Mouse (Mus musculus) R1 (cell line): Measurements from ENCODE around the gene Taf11.

Experiments used
- DNase-seq: peaks from one replicate; pipeline ENCODE4 v3.0.0-alpha.2; 2018; ENCODE audit warnings: low read depth, low spot score

Taf11 gene

DNA sequence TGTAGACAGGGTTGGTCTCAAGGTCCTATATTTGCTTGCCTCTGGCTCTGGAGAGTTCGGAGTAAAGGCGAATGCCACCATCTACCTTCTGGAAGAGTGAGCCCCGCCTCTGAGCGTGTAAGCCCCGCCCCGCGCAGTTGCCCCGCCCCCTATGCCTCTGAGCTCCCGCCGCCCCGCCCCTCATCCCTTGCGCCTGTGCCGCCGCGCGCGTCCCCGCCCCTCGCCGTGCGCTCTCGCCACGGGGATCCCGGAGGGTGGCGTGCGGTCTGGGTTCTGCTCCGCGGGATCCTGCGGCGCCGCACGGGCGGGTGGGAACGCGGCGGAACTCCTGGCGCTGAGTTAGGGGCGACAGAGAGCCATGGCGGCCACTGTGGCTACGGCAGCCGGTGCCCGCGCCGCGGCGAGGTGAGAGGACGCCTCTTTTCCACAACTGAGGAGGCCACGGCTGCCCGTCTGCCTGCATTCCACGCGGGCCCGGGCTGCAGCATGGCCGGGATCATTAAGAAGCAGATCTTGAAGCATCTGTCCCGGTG, 53.3 kb downstream of the Taf11 start, which contains the start of gene Uhrf1bp1:
Uhrf1bp1 (plus strand) TSS at position 177 of the 533 bp plus-strand sequence.
- peak; percentile 82 for DNase-seq
